Mouse (Mus musculus): ENCODE measurements around the gene Cd36.

DNA sequence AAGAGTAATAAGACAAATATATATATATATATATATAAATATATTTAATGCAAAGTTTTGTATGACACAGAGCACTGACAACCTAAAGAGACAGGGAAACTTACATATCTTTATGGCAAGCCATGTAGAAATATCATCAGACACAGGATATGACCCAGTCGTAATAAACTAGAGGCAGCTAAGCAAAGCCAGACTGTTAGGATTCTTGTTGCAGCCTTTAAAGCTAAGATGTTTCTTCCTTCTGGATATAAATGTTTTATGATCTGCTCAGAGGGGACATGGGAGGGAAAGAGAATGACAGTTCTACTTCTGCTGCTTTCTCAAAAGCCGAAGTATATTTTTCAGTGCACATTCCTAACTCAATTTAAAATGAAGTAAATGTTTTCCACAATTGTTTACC lies 14.3 kb downstream of the Cd36 start:
- TF ChIP-seq POLR2A (IDR thresholded peaks at IDR 0.05; ENCODE audit: insufficient read length, low read depth) (no peak), TCF3 (IDR thresholded peaks at IDR 0.05; ENCODE audit: insufficient read length, low read depth) (no peak), POLR2AphosphoS2 (IDR thresholded peaks at IDR 0.05; ENCODE audit: insufficient read length, low read depth) (no peak)

All from myocyte (in vitro differentiated cells).